Mouse (Mus musculus): ENCODE data around the gene Itpr1.

GRCm38 (mm10) chr6:108371347-108371893 lies 158.5 kb downstream of the Itpr1 start:
- TF ChIP-seq POLR2A (IDR thresholded peaks at IDR 0.05; ENCODE audit: low read depth, low read length) (no peak), CTCF (IDR thresholded peaks at IDR 0.05; ENCODE audit: extremely low read depth, insufficient read length, insufficient replicate concordance, low read depth, low read length) (no peak)
